Mouse (Mus musculus) right cerebral cortex, postnatal 36 days (tissue): ENCODE measurements around the gene Dusp1.

Experiments
- DNase-seq, 2 experiments: peaks; one replicate each; pipeline ENCODE4 v3.0.0; 2022; ENCODE audit warnings: low spot score in 2 of 2, mixed read lengths in 1 of 2

Gene Dusp1

DNA sequence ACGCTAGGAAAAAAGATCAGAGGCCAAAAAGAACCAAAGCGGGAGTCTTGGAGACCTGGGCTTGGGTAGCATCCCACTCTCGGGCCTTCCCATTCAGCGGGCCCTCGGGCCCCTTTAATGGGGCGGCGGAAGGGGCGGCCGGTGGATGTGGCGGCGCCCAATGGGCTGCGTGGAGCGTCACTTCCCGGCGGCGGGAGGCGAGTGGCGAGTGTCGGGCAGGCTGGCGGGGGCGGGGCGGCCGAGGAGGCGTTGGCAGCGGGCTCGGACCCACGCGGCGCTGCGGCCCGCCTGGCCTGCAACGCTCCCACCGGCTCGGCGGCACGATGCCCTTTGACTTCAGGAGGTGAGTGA lies 663 bp downstream of the Dusp1 start, which contains the start of gene Ergic1:
Gene Ergic1, plus strand, starts transcription at position 200 of the 351 bp plus-strand sequence.
- peak; percentile 84 to 89 for DNase-seq

- no peak for DNase-seq
Observed at GRCm38 (mm10) chr17:26560526-26561289, 1.2 kb downstream of the Dusp1 start.

DNA sequence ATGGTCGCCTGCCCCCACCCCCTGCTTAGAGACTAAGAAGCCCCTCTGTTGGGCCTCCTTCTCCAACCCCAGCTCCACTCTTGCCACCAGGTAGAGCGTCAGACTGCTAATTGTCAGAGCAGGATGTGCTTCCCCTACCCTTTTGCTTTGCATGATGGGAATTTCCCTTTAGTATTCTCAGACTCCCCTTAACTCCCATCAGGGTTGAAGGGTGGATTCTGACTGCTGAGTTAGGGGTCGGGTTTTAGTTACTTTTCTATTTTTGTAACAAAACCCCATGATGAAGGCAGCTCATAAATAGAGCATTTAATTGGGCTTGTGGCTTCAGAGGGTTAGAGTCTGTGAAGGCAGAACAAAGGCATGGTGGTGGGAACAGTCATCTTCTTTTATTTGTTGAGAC lies 8.9 kb downstream of the Dusp1 start:
- DNase-seq: no peak

GRCm38 (mm10) chr17:26551104-26551503 lies 10.8 kb downstream of the Dusp1 start:
- no peak for DNase-seq

DNA sequence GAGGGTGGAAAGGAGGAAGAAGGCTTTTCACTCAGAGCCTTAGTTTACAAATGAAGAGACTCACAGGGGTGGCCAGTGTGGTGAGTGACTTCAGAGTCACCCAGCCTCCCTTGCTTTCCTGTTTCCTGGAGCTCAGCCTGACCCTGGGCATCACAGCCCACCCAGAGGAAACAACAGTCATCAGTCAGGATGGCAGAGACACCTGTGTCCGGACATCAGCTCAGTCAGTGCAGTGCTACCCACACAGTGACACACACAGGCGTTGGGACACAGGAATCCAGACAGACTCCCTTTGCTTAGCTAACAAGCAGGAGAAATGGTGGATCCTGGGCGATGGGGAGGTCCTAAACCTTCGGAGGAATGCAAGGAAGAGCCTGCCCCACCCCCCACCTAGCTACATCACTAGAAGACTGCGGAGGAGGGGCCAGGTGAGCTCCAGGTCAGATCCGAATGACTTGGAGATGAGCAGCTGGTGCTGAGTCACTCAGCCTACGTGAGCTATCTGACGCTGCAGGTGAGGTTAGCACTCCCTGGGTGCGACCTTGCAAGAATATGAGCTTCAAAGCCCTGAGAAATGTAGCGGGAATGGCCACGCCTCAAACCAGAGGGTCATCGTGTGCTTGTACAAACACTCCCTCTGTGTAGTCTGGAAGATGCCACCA lies 12.6 kb downstream of the Dusp1 start:
- DNase-seq: no peak

- DNase-seq: no peak
Observed at GRCm38 (mm10) chr17:26548566-26548965, 13.4 kb downstream of the Dusp1 start.

- no peak for DNase-seq
Observed at GRCm38 (mm10) chr17:26547771-26548170, 14.2 kb downstream of the Dusp1 start.

DNA sequence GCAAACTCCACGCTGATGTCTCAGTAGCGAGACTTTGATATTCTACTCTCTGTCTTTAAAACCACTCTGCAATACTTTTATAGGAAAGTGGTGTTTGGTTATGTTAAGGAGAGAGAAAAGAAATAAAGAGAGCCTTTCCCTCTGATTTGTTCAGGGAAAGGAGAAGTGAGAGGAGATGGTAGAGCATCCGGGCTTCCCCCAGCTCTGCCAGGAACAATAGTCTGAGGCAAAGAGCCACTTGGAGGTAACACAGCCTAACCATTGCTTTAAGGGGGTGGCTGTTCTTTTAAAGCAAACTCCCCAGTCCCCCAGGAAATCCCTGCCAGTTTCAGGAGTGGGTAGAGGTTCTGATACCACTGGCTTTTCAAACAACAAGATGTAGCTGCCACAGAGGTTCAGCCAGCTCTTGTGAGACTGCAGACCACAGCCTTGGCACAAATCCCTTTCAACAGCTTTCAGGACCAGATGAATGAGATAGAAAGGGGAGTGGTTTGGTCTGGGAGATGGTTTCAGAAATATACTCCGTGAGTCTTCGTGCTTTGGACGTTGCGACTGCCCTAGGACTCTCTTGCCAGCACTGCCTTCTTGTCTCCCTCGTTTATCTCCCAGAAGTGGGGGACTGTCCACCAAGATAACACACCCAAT lies 17.5 kb downstream of the Dusp1 start:
- DNase-seq: no peak

DNA sequence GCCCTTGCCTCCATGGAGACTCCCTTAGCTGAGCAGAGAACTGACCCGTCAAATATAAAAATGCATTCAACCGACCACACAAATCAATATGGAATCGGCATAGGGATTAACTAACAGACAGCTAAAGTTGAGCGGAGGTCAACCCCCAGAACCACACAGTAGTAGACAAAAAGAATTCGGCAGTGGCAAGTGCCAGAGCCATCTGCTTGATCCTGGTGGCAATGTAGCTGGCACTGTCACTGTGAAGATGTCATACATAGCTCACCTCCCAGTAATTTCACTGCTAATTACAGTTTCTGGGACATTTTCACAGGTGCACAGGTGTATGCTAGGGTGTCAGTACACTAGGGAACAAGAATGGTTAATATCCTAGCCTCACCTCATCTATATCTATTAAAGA lies 21.8 kb downstream of the Dusp1 start:
- DNase-seq: no peak

DNA sequence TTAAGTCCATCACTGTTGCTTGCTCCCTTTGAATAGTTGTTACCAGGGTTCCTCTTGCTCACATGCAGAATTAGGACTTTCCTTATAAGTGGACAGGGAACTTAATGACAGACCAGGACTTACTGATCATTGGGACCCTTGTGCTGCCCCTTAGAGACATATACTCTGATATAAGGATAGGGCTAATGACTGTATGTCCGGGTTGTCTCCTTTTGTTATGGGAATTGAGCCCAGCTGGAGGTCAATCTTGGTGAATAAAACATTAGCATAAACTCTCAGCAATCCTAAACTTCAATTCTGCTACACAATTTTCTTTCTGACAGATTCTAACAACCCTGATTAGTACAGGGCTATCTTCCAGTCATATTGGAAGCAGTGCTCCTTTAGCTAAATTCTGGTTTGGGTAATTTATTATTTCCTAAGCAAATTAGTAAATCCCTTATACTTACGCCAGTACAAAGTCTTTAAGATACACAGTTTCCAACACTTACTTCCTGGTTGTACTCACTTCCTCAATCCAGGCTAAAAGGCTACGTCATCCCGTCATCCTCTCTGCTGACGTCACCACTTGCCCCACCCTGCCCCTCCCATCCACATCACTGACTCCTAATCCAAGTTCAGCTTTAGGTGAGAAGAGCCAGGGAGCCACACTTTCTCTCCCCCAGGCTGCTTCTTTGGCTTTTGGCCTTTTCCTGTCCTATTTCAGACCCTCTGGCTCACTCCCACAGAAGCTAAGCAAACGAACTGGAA lies 24.0 kb downstream of the Dusp1 start:
- no peak for DNase-seq

DNA sequence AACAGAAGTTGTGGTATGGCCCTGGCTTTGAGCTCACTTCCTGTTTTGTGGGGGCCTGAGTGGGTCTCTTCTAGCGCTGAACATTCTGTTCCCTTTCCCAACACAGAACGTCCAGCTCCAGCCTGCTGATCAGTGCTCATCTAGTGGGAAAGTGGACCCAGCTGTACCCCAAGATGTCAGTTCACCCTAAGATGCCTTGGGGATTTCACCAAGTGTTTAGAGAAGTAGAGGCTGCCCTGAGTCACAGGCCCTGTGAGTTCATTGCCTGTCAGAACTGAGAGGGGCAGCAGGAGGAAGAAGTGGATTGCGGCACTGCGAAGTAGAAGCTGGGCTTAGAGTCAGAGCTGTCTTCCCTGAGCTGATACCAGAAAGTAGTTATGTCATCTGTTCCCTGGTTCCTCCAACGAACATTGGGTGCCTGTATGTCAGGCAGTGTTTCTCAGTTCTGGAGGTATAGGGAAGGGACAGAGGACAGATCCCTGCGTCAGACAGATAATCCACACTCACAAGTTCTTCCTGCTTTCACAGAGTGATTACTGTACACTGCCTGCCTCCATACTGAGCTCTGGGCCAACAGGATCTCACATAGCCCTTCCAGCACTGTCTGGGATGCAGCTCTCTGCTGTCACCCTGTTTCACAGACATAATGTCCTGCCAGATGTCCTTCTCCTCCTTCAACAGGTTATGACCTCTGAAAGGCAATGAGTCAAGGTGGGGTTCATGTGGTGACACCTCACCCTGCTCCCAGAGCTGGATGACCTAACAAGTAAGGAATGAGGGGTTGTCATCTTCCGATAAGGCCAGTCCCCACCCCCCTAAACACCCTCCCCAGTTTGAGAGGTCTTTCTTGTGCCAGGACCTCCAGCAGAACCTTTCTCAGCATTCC lies 26.4 kb downstream of the Dusp1 start:
- DNase-seq: no peak

GRCm38 (mm10) chr17:26534695-26535094 lies 27.2 kb downstream of the Dusp1 start:
- DNase-seq: no peak

- DNase-seq: no peak
Observed at GRCm38 (mm10) chr17:26533871-26534372, 28.0 kb downstream of the Dusp1 start.

- no peak for DNase-seq
Observed at GRCm38 (mm10) chr17:26532476-26533045, 29.4 kb downstream of the Dusp1 start.

DNA sequence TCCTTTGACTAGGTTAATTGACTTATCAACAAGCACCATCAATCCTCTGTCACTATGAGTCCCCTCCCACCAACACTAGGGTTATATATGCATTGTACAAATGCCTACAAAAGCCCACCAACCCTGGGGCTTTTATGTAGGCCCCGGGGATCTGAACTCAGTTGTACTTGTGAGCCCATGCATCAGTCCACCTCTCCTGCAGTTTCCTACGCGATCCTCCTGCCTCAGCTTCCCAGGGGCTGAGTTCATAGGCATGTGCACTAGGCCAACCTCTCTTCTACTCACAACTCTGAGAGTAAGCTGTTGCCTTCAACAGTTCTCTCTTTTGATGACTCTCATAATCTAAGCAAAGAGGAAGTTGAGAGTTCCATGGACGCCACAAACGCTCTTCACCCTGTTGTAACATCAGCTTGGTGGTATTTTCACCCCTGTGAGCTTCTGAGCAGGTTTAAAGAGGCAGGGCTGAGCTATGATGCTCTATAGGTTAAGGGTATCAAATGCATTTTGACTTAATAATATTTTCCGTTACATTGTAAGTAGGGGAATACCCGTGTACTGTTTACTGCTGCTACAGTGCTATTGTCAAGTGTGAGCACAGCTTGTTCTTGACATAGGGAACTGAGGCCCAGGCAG lies 30.4 kb downstream of the Dusp1 start:
- DNase-seq: no peak

DNA sequence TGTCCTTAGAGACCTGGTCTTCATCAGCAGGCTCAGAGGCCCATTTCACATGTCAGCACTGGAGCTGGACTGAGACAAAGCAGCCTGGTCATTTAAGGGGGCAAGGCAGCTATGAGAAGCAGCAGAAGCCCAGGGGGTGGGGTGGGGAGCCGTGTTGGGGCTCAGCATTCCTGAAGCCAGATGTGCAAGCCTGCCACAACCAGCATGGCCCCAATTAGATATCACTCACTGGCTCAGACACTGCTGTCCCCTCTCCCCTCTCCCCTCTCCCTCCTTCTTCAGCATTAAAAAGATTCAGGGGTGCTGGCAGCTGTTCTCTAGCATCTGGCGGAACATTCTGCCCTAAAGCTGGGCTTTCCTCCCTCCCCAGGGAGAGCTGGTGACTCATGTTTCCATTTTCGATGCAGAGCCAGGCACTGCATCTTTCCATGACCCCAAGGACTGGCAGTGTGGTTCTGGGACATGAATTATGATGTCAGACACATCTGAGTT lies 31.3 kb downstream of the Dusp1 start:
- no peak for DNase-seq

DNA sequence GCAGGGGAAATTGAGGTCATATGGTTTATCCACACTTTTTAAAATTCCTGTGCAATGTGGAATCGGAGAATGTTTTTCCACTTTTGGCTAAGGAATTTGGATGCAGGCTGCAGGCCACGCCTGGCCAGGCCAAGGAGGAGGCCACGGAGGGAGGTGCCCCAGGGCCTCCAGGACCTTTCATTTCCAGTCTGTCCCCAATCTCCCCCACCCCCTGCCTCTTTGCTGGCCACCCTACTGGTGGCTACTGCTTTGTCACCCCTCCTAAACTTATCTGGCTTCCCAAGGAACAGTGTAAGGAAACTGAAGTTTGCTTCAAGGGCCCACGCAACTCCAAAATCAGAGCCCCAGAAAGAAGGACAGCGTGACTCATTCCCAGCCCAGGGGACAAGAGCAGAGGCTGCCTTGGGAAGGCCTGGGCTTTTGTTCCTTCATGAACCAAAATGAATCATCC lies 32.1 kb downstream of the Dusp1 start:
- DNase-seq: no peak

GRCm38 (mm10) chr17:26528751-26529150 lies 33.2 kb downstream of the Dusp1 start:
- no peak for DNase-seq

GRCm38 (mm10) chr17:26527291-26527690 lies 34.6 kb downstream of the Dusp1 start:
- DNase-seq: no peak

GRCm38 (mm10) chr17:26525316-26525715 lies 36.6 kb downstream of the Dusp1 start:
- no peak for DNase-seq
